Mouse (Mus musculus) adrenal gland (tissue): ENCODE results near the gene Slc5a8.

ENCODE experiments used
- intact Hi-C: fragments of 180-260 bp; cut with DNase I; formaldehyde crosslinking; loops from one replicate; pipeline ENCODE4 v1.15.1; 2025

The Slc5a8 gene

DNA sequence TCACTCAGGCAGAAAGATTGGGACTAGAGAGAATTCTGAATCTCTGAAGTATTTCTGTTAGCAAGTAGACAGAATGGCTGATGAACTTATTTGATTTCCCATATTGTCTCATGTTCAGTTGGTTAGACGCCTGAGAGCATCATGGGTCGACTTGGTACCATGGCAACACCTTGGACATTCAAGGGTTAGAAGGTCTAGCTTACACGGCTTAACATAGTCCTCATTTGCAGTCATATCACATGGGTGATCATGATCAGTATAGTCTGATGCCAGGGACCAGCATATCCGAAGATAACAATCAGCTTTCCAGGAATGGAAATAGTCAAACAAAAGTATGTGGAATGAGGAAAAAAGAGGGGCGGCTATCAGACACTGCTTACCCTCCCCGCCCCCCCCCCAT lies 93.1 kb downstream of the Slc5a8 start:
- intact Hi-C loops, result no loop called here
